Mouse (Mus musculus) heart, adult 2 months (tissue): ENCODE results near the gene Wnt5b.

ENCODE experiments used
- CTCF ChIP-seq: fragments of 200-600 bp; IDR thresholded peaks from 2 replicates; pipeline ENCODE4 v1.8.1; 2022; ENCODE audit warnings: antibody characterized with exemption, mild to moderate bottlenecking, moderate library complexity
- EP300 ChIP-seq: fragments of 200-500 bp; IDR thresholded peaks from 2 replicates; pipeline ENCODE4 v1.6.1; 2011; ENCODE audit warnings: low read depth, low read length, control low read depth; ENCODE audit not compliant: insufficient read depth
- POLR2A ChIP-seq: fragments of 200-500 bp; IDR thresholded peaks from 2 replicates; pipeline ENCODE4 v1.6.1; 2011; ENCODE audit warnings: mild to moderate bottlenecking, low read depth, low read length, control low read depth; ENCODE audit not compliant: insufficient read depth

- TF ChIP-seq POLR2A (no peak), CTCF (peak; percentile 44), EP300 (no peak)
These were observed 10.3 kb upstream of the Wnt5b start for GRCm38 (mm10) chr6:119554439-119554838.
